Mouse (Mus musculus) liver, embryonic 12.5 days (tissue): ENCODE results near the gene Ung. TPM values are rescaled to one million over a fixed set of nuclear protein-coding genes. Genes with fewer than 3 reads are reported as not detected.

Source experiments
- ATAC-seq: fragments of 200-750 bp; cut with Nextera tagmentation; 2 replicates; pipeline ENCODE4 v1.8.0; 2017; ENCODE audit warnings: moderate number of reproducible peaks, mild to moderate bottlenecking, moderate library complexity
- H3K27ac ChIP-seq: fragments of 300-500 bp; sonication (generic); 2 replicates; pipeline ENCODE4 v1.5.1; 2016; ENCODE audit warnings: mild to moderate bottlenecking
- H3K27me3 ChIP-seq: fragments of 300-500 bp; sonication (generic); replicated peaks from 2 replicates; pipeline ENCODE4 v1.6.1; 2016; ENCODE audit warnings: mild to moderate bottlenecking, moderate library complexity
- H3K36me3 ChIP-seq: fragments of 300-500 bp; sonication (generic); 2 replicates; pipeline ENCODE4 v1.6.1; 2016; ENCODE audit warnings: mild to moderate bottlenecking, moderate library complexity
- H3K4me1 ChIP-seq: fragments of 300-500 bp; sonication (generic); 2 replicates; pipeline ENCODE4 v1.6.1; 2016
- H3K4me2 ChIP-seq: fragments of 300-500 bp; sonication (generic); 2 replicates; pipeline ENCODE4 v1.6.1; 2016; ENCODE audit warnings: mild to moderate bottlenecking, moderate library complexity
- H3K4me3 ChIP-seq: fragments of 300-500 bp; sonication (generic); 2 replicates; pipeline ENCODE4 v1.5.1; 2016; ENCODE audit warnings: mild to moderate bottlenecking, moderate library complexity
- H3K9ac ChIP-seq: fragments of 300-500 bp; sonication (generic); 2 replicates; pipeline ENCODE4 v1.6.1; 2016; ENCODE audit warnings: mild to moderate bottlenecking, moderate library complexity
- H3K9me3 ChIP-seq: fragments of 300-500 bp; sonication (generic); replicated peaks from 2 replicates; pipeline ENCODE4 v1.6.1; 2016; ENCODE audit warnings: mild to moderate bottlenecking, moderate library complexity
- WGBS: fragments of 180-500 bp; shearing (Covaris S2); methylation state at CpG from one replicate; pipeline ENCODE4 v1.1.7; 2016; ENCODE audit not compliant: insufficient replicate concordance; 5-methylcytosine and 5-hydroxymethylcytosine counted together
- polyA plus RNA-seq: library from polyadenylated mRNA; unstranded; fragments of >200 nt; fragmentation: Nextera tagmentation; extraction: Ambion mirVana; gene quantifications from 2 replicates; pipeline ENCODE4 v1.2.1, GENCODE M21; 2016

The Ung gene
- polyA plus RNA-seq, 1 experiment from 2014 or later, result 40.1 TPM

GRCm38 (mm10) chr5:114157236-114157635 is 27.1 kb downstream of the Ung start:
- no peak overlapping the region for H3K27ac ChIP-seq
- H3K9ac ChIP-seq, result no peak overlapping the region
- H3K4me2 ChIP-seq, result no peak overlapping the region
- H3K36me3 ChIP-seq, result no peaks in the 10 kb centered on the region
- no peak overlapping the region for H3K4me3 ChIP-seq
- H3K4me1 ChIP-seq, result peaks cover 21% of the 10 kb centered on the region
- H3K27me3 ChIP-seq, result peaks cover 17% of the 10 kb centered on the region
- ATAC-seq, result no peak
- no peaks in the 10 kb centered on the region for H3K9me3 ChIP-seq
- WGBS, result 53% methylated on average over 7 of the region's 7 CpGs

- no peak overlapping the region for H3K9ac ChIP-seq
- 0 out of 2 replicates have a peak, but pooled peaks cover 3% of the 10 kb centered on the region for H3K4me1 ChIP-seq
- no peak overlapping the region for H3K4me2 ChIP-seq
- no peaks in the 10 kb centered on the region for H3K9me3 ChIP-seq
- whole genome bisulfite sequencing, result 81% methylated on average over 6 of the region's 6 CpGs
- no peak overlapping the region for H3K27ac ChIP-seq
- H3K27me3 ChIP-seq, result peaks cover 20% of the 10 kb centered on the region
- no peak overlapping the region for H3K4me3 ChIP-seq
- no peak for ATAC-seq
- no peaks in the 10 kb centered on the region for H3K36me3 ChIP-seq
Measured at GRCm38 (mm10) chr5:114161424-114161823, 31.2 kb downstream of the Ung start.

- Histone ChIP-seq H3K27me3 (peaks cover 20% of the 10 kb centered on the region), H3K27ac (no peak overlapping the region), H3K4me1 (no peaks in the 10 kb centered on the region), H3K4me2 (peak overlapping the region; percentile 17; the same call in 1 of the 2 replicates), H3K4me3 (no peak overlapping the region), H3K36me3 (no peaks in the 10 kb centered on the region), H3K9me3 (no peaks in the 10 kb centered on the region), H3K9ac (no peak overlapping the region)
- 36% methylated on average over 12 of the region's 12 CpGs for WGBS
- ATAC-seq, result no peak
Measured at GRCm38 (mm10) chr5:114162106-114162815, 32.1 kb downstream of the Ung start.

- no peaks in the 10 kb centered on the region for H3K9me3 ChIP-seq
- H3K4me3 ChIP-seq, result no peak overlapping the region
- H3K4me1 ChIP-seq, result no peaks in the 10 kb centered on the region
- no peaks in the 10 kb centered on the region for H3K36me3 ChIP-seq
- ATAC-seq, result no peak
- H3K9ac ChIP-seq, result no peak overlapping the region
- no peak overlapping the region for H3K4me2 ChIP-seq
- H3K27ac ChIP-seq, result no peak overlapping the region
- H3K27me3 ChIP-seq, result peaks cover 16% of the 10 kb centered on the region
- 51% methylated on average over 6 of the region's 6 CpGs for WGBS
Measured at GRCm38 (mm10) chr5:114163117-114163696, 33.0 kb downstream of the Ung start.

- Histone ChIP-seq H3K9ac (no peak overlapping the region), H3K27me3 (peaks cover 9% of the 10 kb centered on the region; the same call in 1 of the 2 replicates), H3K4me2 (no peak overlapping the region), H3K36me3 (no peaks in the 10 kb centered on the region), H3K9me3 (no peaks in the 10 kb centered on the region), H3K4me1 (peaks cover 17% of the 10 kb centered on the region), H3K27ac (no peak overlapping the region), H3K4me3 (no peak overlapping the region)
- 62% methylated on average over 7 of the region's 7 CpGs for WGBS
- ATAC-seq, result no peak
Measured at GRCm38 (mm10) chr5:114170345-114170744, 40.2 kb downstream of the Ung start.

GRCm38 (mm10) chr5:114172936-114173335 is 42.8 kb downstream of the Ung start:
- peaks cover 30% of the 10 kb centered on the region for H3K4me1 ChIP-seq
- no peak overlapping the region for H3K4me2 ChIP-seq
- no peak for ATAC-seq
- H3K27me3 ChIP-seq, result no peaks in the 10 kb centered on the region
- no peaks in the 10 kb centered on the region for H3K9me3 ChIP-seq
- no peak overlapping the region for H3K9ac ChIP-seq
- H3K36me3 ChIP-seq, result no peaks in the 10 kb centered on the region
- WGBS, result 74% methylated on average over 3 of the region's 3 CpGs
- no peak overlapping the region for H3K27ac ChIP-seq
- H3K4me3 ChIP-seq, result no peak overlapping the region

- H3K4me3 ChIP-seq, result no peak overlapping the region
- H3K9me3 ChIP-seq, result no peaks in the 10 kb centered on the region
- no peak overlapping the region for H3K9ac ChIP-seq
- no peaks in the 10 kb centered on the region for H3K36me3 ChIP-seq
- H3K4me2 ChIP-seq, result no peak overlapping the region
- no peaks in the 10 kb centered on the region for H3K27me3 ChIP-seq
- peaks cover 30% of the 10 kb centered on the region for H3K4me1 ChIP-seq
- H3K27ac ChIP-seq, result no peak overlapping the region
- 49% methylated on average over 7 of the region's 7 CpGs for WGBS
- no peak for ATAC-seq
Measured at GRCm38 (mm10) chr5:114173458-114173857, 43.3 kb downstream of the Ung start.

- Histone ChIP-seq H3K27me3 (no peaks in the 10 kb centered on the region), H3K4me2 (peak overlapping the region; percentile 86), H3K36me3 (no peaks in the 10 kb centered on the region), H3K4me1 (peaks cover 30% of the 10 kb centered on the region), H3K4me3 (peak overlapping the region; percentile 9; the same call in 1 of the 2 replicates), H3K9me3 (no peaks in the 10 kb centered on the region), H3K9ac (no peak overlapping the region), H3K27ac (no peak overlapping the region)
- WGBS, result 19% methylated on average over 16 of the region's 16 CpGs
- ATAC-seq, result no peak
Measured at GRCm38 (mm10) chr5:114173877-114174581, 43.8 kb downstream of the Ung start.

GRCm38 (mm10) chr5:114174639-114175038 is 44.5 kb downstream of the Ung start:
- Histone ChIP-seq H3K9ac (no peak overlapping the region), H3K4me1 (peaks cover 30% of the 10 kb centered on the region), H3K4me3 (peak overlapping the region; percentile 9; the same call in 1 of the 2 replicates), H3K4me2 (peak overlapping the region; percentile 86), H3K36me3 (no peaks in the 10 kb centered on the region), H3K9me3 (no peaks in the 10 kb centered on the region), H3K27ac (no peak overlapping the region), H3K27me3 (no peaks in the 10 kb centered on the region)
- ATAC-seq, result no peak
- 11% methylated on average over 16 of the region's 16 CpGs for WGBS

GRCm38 (mm10) chr5:114175596-114176171 is 45.5 kb downstream of the Ung start:
- Histone ChIP-seq H3K4me2 (peak overlapping the region; percentile 86), H3K27ac (peak overlapping the region; percentile 68; the same call in 1 of the 2 replicates), H3K27me3 (no peaks in the 10 kb centered on the region), H3K9me3 (no peaks in the 10 kb centered on the region), H3K9ac (peak overlapping the region; percentile 53), H3K4me1 (peaks cover 30% of the 10 kb centered on the region), H3K4me3 (peak overlapping the region; percentile 62), H3K36me3 (no peaks in the 10 kb centered on the region)
- under 1% methylated on average over 26 of the region's 26 CpGs for WGBS
- peak; percentile 97 for ATAC-seq

GRCm38 (mm10) chr5:114176548-114177400 is 46.6 kb downstream of the Ung start:
- Histone ChIP-seq H3K4me1 (peaks cover 30% of the 10 kb centered on the region), H3K27me3 (no peaks in the 10 kb centered on the region), H3K27ac (no peak overlapping the region), H3K9me3 (no peaks in the 10 kb centered on the region), H3K4me2 (peak overlapping the region; percentile 86), H3K4me3 (peak overlapping the region; percentile 62; the same call in 1 of the 2 replicates), H3K9ac (no peak overlapping the region), H3K36me3 (no peaks in the 10 kb centered on the region)
- ATAC-seq, result no peak
- WGBS, result 49% methylated on average over 8 of the region's 8 CpGs
